Mouse (Mus musculus) ES-E14 (cell line): Measurements from ENCODE around the gene Cecr2.

Source experiments
- CHD2 ChIP-seq: IDR thresholded peaks from 2 replicates; pipeline ENCODE4 v1.6.1; 2014; ENCODE audit warnings: mild to moderate bottlenecking, low read depth, low read length, inconsistent platforms
- ZNF384 ChIP-seq: IDR thresholded peaks from 2 replicates; pipeline ENCODE4 v1.6.1; 2012; ENCODE audit warnings: low read depth, low read length, inconsistent platforms

- no peak for TF ChIP-seq CHD2
- no peak for TF ChIP-seq ZNF384
Measured at GRCm38 (mm10) chr6:120782948-120783347, 116.8 kb downstream of the Cecr2 start.
